Mouse (Mus musculus) spleen, adult 2 months (tissue): Measurements from ENCODE around the gene Shc3.

Source experiments
- CTCF ChIP-seq: fragments of 200-500 bp; IDR thresholded peaks from 2 replicates; pipeline ENCODE4 v1.5.1; 2011; ENCODE audit warnings: mild to moderate bottlenecking, inconsistent platforms; ENCODE audit not compliant: insufficient read depth, insufficient read length, insufficient replicate concordance; ENCODE audit errors: extremely low read depth
- POLR2A ChIP-seq: fragments of 200-500 bp; IDR thresholded peaks from 2 replicates; pipeline ENCODE4 v1.6.1; 2011; ENCODE audit warnings: low read depth, low read length, inconsistent platforms

- TF ChIP-seq CTCF: no peak
- TF ChIP-seq POLR2A: no peak
Measured at GRCm38 (mm10) chr13:51553343-51553742, 15.9 kb downstream of the Shc3 start.
